Mouse (Mus musculus) neutrophil, adult 83 days (primary cell): Measurements from ENCODE around the gene Tgds. TPM values are rescaled to one million over a fixed set of nuclear protein-coding genes. Genes with fewer than 3 reads are reported as not detected.

Experiments
- total RNA-seq, 2 experiments: library from RNA; stranded (reverse); gene quantifications; one replicate each; pipeline ENCODE4 v1.2.4; 2023

Gene Tgds
- 10 to 100 TPM; 21.1 to 21.3 TPM for total RNA-seq

DNA sequence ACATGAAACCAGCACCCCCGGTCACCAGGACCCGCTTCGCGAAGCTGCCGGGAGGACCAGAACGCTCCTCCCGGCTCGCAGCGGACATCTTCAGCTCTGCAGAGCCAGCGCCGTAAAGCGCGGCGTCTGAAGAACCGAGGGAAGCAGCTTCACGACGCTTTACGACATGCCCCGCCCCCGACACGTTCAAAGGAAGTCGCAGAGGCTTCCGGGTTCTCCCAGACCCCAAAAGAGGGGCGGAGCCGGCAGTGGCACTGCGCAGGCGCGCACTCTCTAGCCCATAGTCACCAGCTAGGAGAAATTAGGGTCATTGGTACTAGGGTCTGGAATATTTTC is at the start of gene Tgds:
Gene Tgds, minus strand, starts transcription at position 114 of the 336 bp plus-strand sequence.

DNA sequence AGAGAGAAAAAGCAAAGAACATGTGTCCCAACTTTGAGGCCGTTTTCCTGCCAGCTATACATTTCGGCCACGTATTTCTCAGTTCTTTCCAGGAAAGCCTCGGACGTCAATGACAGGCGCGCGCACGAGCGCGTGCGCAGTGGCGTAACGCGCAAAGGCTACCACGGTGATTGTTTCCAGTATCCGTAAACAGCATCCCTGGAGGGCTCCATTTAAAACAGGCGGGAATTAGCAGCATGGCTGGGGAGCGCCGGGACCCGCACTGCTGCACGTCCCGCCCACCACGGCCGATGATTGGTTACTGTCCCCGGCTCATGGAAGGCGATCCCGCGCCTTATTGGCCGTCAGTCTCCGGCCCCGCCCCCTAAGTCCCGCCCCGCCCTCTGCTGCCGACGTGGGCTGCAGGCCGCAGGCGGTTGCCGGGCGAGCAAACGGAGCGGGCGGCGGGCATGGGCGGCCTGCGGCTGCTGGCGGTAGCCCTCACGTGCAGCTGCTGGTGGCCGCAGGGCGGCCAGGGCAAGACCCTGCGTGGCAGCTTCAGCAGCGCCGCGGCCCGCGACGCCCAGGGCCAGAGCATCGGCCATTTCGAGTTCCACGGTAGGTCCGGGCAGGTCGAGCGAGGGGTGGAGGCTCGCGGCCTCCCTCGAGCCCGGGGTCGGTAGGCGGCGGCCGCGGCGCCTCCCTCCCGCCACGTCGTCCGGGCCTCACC is 4.3 kb upstream of the Tgds start, which contains the start of gene Gpr180:
Gene Gpr180, plus strand, starts transcription at position 415 of the 709 bp plus-strand sequence.

Other genes with a start within 250 kb of the Tgds start
- not detected for gene Dct, start 80.5 kb downstream of the Tgds start, total RNA-seq
- 1 to 10 TPM; 4.4 to 4.8 TPM for gene Gpr180, start 4.4 kb upstream of the Tgds start, total RNA-seq
- gene Sox21, start 104.3 kb upstream of the Tgds start, total RNA-seq, result not detected
- not detected for gene Gm9376, start 134.2 kb upstream of the Tgds start, total RNA-seq